Mouse (Mus musculus): Measurements from ENCODE around the gene Aloxe3.

GRCm38 (mm10) chr11:69087082-69087481 lies 38.6 kb upstream of the Aloxe3 start:
- TF ChIP-seq POLR2A (IDR thresholded peaks at IDR 0.05; ENCODE audit: borderline replicate concordance, low read depth, low read length) (no peak), CTCF (IDR thresholded peaks at IDR 0.05; ENCODE audit: low read depth, low read length) (no peak)
